ENCODE assay signal across 7 mouse cellular contexts in the genomic region with DNA sequence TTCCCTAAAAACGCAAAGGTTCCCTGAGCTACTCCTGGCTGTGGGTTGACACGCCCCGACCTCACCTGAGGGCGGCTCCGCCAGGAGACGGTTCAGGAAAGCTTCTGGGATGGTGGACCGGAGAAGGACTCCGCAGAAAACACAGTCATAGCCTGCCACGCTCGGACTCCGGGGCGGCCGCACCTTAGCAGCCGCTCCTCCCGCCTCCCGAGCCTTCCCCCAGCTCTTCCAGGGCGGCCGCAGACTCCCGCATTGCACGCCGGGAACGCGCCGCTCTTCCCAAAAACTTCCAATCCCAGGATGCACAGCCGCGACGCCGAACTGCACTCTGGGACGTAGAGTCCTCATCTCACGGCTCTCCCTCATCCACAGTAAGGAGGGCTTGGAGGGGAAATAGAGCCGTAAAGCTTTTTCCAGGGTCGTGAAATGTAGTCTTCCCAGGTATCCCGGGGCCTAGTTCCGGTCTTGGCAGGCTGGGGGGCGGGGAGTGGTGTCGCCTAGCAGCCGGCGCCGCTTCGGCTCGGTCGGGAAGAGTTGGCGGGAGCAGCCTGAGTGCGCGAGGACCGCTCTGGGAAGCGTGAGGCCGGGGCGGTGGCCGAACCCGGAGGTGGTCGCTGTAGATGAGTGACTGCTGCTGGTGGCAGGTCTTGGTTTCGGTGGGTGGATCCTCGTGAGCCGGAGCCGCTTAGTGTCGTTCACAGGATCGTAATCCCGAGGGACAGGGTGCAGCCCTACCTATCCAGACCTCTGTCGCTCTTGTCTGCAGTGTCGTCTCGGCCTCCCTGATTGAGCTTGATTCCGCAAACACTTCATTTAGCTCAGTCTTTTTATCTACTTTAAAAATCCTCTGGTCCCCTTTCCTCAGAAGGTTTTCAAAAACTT. TPM values are rescaled to one million over a fixed set of nuclear protein-coding genes. Genes with fewer than 3 reads are reported as not detected.
DNase-seq lines count a peak whose midpoint lies in the region; ATAC-seq lines count a peak whose summit lies in the region.

A gene (minus strand): TSS at position 254 of the 882 bp plus-strand sequence.
A gene (plus strand): TSS at position 462 of the 882 bp plus-strand sequence.

- H3K4me2 ChIP-seq in embryonic facial prominence, embryonic 11.5 days (ENCODE audit: low read depth, low read length): peak within 1 kb of the TSS; percentile 74
- peak within 1 kb of the TSS; percentile 88 for H3K4me2 ChIP-seq in midbrain, embryonic 13.5 days (replicated peaks)

- peak within 1 kb of the TSS; percentile 83 for H3K4me3 ChIP-seq in embryonic facial prominence, embryonic 11.5 days (ENCODE audit: low read depth, low read length)
- peak within 1 kb of the TSS; percentile 80 for H3K4me3 ChIP-seq in limb, embryonic 10.5 days
- H3K4me3 ChIP-seq in midbrain, embryonic 13.5 days (replicated peaks): peak within 1 kb of the TSS; percentile 81

- peak; percentile 100 for ATAC-seq in embryonic facial prominence, embryonic 11.5 days (replicated peaks; ENCODE audit: insufficient number of reproducible peaks, low FRiP score, low TSS enrichment, low read depth)
- peak; percentile 92 for ATAC-seq in granulocyte monocyte progenitor cell, adult 5-6 weeks (replicated peaks; ENCODE audit: poor library complexity, severe bottlenecking)
- ATAC-seq in midbrain, embryonic 13.5 days: peak; percentile 99

- H3K27me3 ChIP-seq in embryonic facial prominence, embryonic 11.5 days (ENCODE audit: control insufficient read depth, insufficient read depth, low read length): no peaks in the 10 kb centered on the region
- H3K27me3 ChIP-seq in limb, embryonic 10.5 days (ENCODE audit: low read depth, poor library complexity, severe bottlenecking): no peaks in the 10 kb centered on the region
- H3K27me3 ChIP-seq in midbrain, embryonic 13.5 days: no peaks in the 10 kb centered on the region

- under 1% methylated on average over 63 of the region's 63 CpGs for WGBS in embryonic facial prominence, embryonic 11.5 days
- WGBS in limb, embryonic 10.5 days: under 1% methylated on average over 63 of the region's 63 CpGs
- under 1% methylated on average over 63 of the region's 63 CpGs for WGBS in midbrain, embryonic 13.5 days

- H3K9me3 ChIP-seq in embryonic facial prominence, embryonic 11.5 days (replicated peaks; ENCODE audit: control insufficient read depth, low read length): no peaks in the 10 kb centered on the region
- no peaks in the 10 kb centered on the region for H3K9me3 ChIP-seq in limb, embryonic 10.5 days (replicated peaks)
- no peaks in the 10 kb centered on the region for H3K9me3 ChIP-seq in midbrain, embryonic 13.5 days

- peak within 1 kb of the TSS; percentile 81 for H3K9ac ChIP-seq in embryonic facial prominence, embryonic 11.5 days (replicated peaks; ENCODE audit: low read length)
- H3K9ac ChIP-seq in midbrain, embryonic 13.5 days (replicated peaks): peak within 1 kb of the TSS; percentile 84

- DNase-seq in adrenal gland, postnatal 14 days: peak; percentile 96
- peak; percentile 98 for DNase-seq in embryonic facial prominence, embryonic 11.5 days (ENCODE audit: low spot score)
- DNase-seq in kidney, adult 11 months: peak; percentile 97
- DNase-seq in limb, embryonic 10.5 days (ENCODE audit: low spot score): peak; percentile 92
- peak; percentile 76 for DNase-seq in spleen, adult 12 weeks (ENCODE audit: low spot score)

- no peaks in the 10 kb centered on the region for H3K4me1 ChIP-seq in embryonic facial prominence, embryonic 11.5 days (ENCODE audit: control insufficient read depth, insufficient read depth, low read length)
- H3K4me1 ChIP-seq in limb, embryonic 10.5 days: peaks cover 11% of the 10 kb centered on the region
- H3K4me1 ChIP-seq in midbrain, embryonic 13.5 days (replicated peaks): peaks cover 13% of the 10 kb centered on the region

- no peaks in the 10 kb centered on the region for H3K36me3 ChIP-seq in embryonic facial prominence, embryonic 11.5 days (replicated peaks; ENCODE audit: control insufficient read depth, insufficient read depth, low read depth, low read length)
- no peaks in the 10 kb centered on the region for H3K36me3 ChIP-seq in limb, embryonic 10.5 days
- peaks cover 11% of the 10 kb centered on the region; the same call in 1 of the 2 replicates for H3K36me3 ChIP-seq in midbrain, embryonic 13.5 days

- H3K27ac ChIP-seq in embryonic facial prominence, embryonic 11.5 days (replicated peaks; ENCODE audit: low read depth, low read length): no peak within 1 kb of the TSS; the same call in 1 of the 2 replicates
- peak within 1 kb of the TSS; percentile 89 for H3K27ac ChIP-seq in limb, embryonic 10.5 days
- peak within 1 kb of the TSS; percentile 72 for H3K27ac ChIP-seq in midbrain, embryonic 13.5 days

RNA-seq across cellular contexts. Expression of the first gene that starts in this region (rescaled TPM):
- 23.4 and 23.7 TPM in 2 replicates for total RNA-seq in adrenal gland, postnatal 14 days (2021)
- 24.4 and 27.0 TPM in 2 replicates for polyA plus RNA-seq in embryonic facial prominence, embryonic 11.5 days (2014; fragmentation: Nextera tagmentation; extraction: Ambion mirVana)
- total RNA-seq in granulocyte monocyte progenitor cell, adult 5-6 weeks (2014; fragmentation: Nextera tagmentation): 10.6 and 15.8 TPM in 2 replicates
- total RNA-seq in granulocyte monocyte progenitor cell, adult 5-6 weeks (2017): 7.8 and 8.0 TPM in 2 replicates
- 23.1 and 25.4 TPM in 2 replicates for polyA plus RNA-seq in limb, embryonic 10.5 days (2016; fragmentation: Nextera tagmentation; extraction: Ambion mirVana)
- 11.8 and 13.7 TPM in 2 replicates for polyA plus RNA-seq in midbrain, embryonic 13.5 days (2015; fragmentation: Nextera tagmentation; extraction: Ambion mirVana)

RNA-seq across cellular contexts. Expression of the second gene that starts in this region (rescaled TPM):
- 7.5 and 9.2 TPM in 2 replicates for total RNA-seq in adrenal gland, postnatal 14 days (2021)
- 5.9 and 7.2 TPM in 2 replicates for polyA plus RNA-seq in embryonic facial prominence, embryonic 11.5 days (2014; fragmentation: Nextera tagmentation; extraction: Ambion mirVana)
- total RNA-seq in granulocyte monocyte progenitor cell, adult 5-6 weeks (2014; fragmentation: Nextera tagmentation): 16.8 and 22.8 TPM in 2 replicates
- 12.6 and 22.3 TPM in 2 replicates for total RNA-seq in granulocyte monocyte progenitor cell, adult 5-6 weeks (2017)
- polyA plus RNA-seq in limb, embryonic 10.5 days (2016; fragmentation: Nextera tagmentation; extraction: Ambion mirVana): 4.5 and 5.2 TPM in 2 replicates
- 6.9 and 7.0 TPM in 2 replicates for polyA plus RNA-seq in midbrain, embryonic 13.5 days (2015; fragmentation: Nextera tagmentation; extraction: Ambion mirVana)
